ENCODE assay signal across 8 mouse cellular contexts in genomic region chr7:45461326-45461725, GRCm38 (mm10). TPM values are rescaled to one million over a fixed set of nuclear protein-coding genes. Genes with fewer than 3 reads are reported as not detected.
DNase-seq lines count a peak whose midpoint lies in the region; ATAC-seq and TF ChIP-seq lines count a peak whose summit lies in the region.

No protein-coding gene starts in this region.

- H3K27ac ChIP-seq in heart, adult 2 months, result peak overlapping the region; percentile 96
- H3K27ac ChIP-seq in forebrain, postnatal 0 days (ENCODE audit: low read depth, low read length), result peak overlapping the region; percentile 92
- H3K27ac ChIP-seq in liver, embryonic 15.5 days (replicated peaks), result peak overlapping the region; percentile 97

- H3K79me2 ChIP-seq in heart, adult 2 months (replicated peaks; ENCODE audit: control insufficient read depth, insufficient read depth, low read length), result no peaks in the 10 kb centered on the region

- no peak for TF ChIP-seq POLR2A in heart, adult 2 months (IDR thresholded peaks at IDR 0.05; ENCODE audit: insufficient read depth, low read depth, low read length)

- no peak overlapping the region for H3K4me3 ChIP-seq in heart, adult 2 months
- no peak overlapping the region for H3K4me3 ChIP-seq in forebrain, postnatal 0 days (ENCODE audit: low read depth, low read length)
- H3K4me3 ChIP-seq in liver, embryonic 15.5 days (replicated peaks), result peak overlapping the region; percentile 76

- no peak for TF ChIP-seq CTCF in heart, adult 2 months (IDR thresholded peaks at IDR 0.05)
- TF ChIP-seq CTCF in forebrain, postnatal 0 days (IDR thresholded peaks at IDR 0.05; ENCODE audit: low read depth), result no peak

- H3K9ac ChIP-seq in heart, adult 2 months (ENCODE audit: low read depth, low read length), result no peak overlapping the region
- no peak overlapping the region for H3K9ac ChIP-seq in forebrain, postnatal 0 days
- peak overlapping the region; percentile 80 for H3K9ac ChIP-seq in liver, embryonic 15.5 days

- no peak overlapping the region for H3K4me2 ChIP-seq in forebrain, postnatal 0 days (ENCODE audit: low read depth)
- peak overlapping the region; percentile 87 for H3K4me2 ChIP-seq in liver, embryonic 15.5 days

- H3K27me3 ChIP-seq in heart, adult 2 months (ENCODE audit: control insufficient read depth, insufficient read depth, low read length), result no peaks in the 10 kb centered on the region
- H3K27me3 ChIP-seq in forebrain, postnatal 0 days (ENCODE audit: insufficient read depth, low read length), result no peaks in the 10 kb centered on the region
- no peaks in the 10 kb centered on the region for H3K27me3 ChIP-seq in liver, embryonic 15.5 days

- H3K4me1 ChIP-seq in heart, adult 2 months (ENCODE audit: control insufficient read depth, insufficient read depth, low read length), result peaks cover 17% of the 10 kb centered on the region
- H3K4me1 ChIP-seq in forebrain, postnatal 0 days (ENCODE audit: insufficient read depth), result peaks cover 28% of the 10 kb centered on the region
- H3K4me1 ChIP-seq in liver, embryonic 15.5 days (replicated peaks), result peaks cover 74% of the 10 kb centered on the region

- no peaks in the 10 kb centered on the region for H3K9me3 ChIP-seq in forebrain, postnatal 0 days (ENCODE audit: low read length)
- no peaks in the 10 kb centered on the region for H3K9me3 ChIP-seq in liver, embryonic 15.5 days (replicated peaks)

- 62% methylated on average over 5 of the region's 5 CpGs for WGBS in heart, adult 2 months
- 93% methylated on average over 4 of the region's 5 CpGs for WGBS in forebrain, postnatal 0 days
- WGBS in liver, embryonic 15.5 days (ENCODE audit: insufficient replicate concordance), result 64% methylated on average over 5 of the region's 5 CpGs

- ATAC-seq in forebrain, postnatal 0 days, result no peak
- peak; percentile 17 for ATAC-seq in liver, embryonic 15.5 days (ENCODE audit: insufficient read depth)

- peak in 1 of 2 experiments; percentile 28 for DNase-seq in heart, adult 2 months
- no peak for DNase-seq in heart, postnatal 4 days
- peak; percentile 73 for DNase-seq in ES-CJ7 (ENCODE audit: low read depth, low spot score)
- no peak for DNase-seq in forebrain, postnatal 0 days
- no peak for DNase-seq in frontal cortex, postnatal 10 days (ENCODE audit: low spot score in 2 of 2)
- no peak for DNase-seq in left cerebral cortex, adult 11 months (ENCODE audit: low spot score)
- no peak for DNase-seq in right cerebral cortex, postnatal 36 days (ENCODE audit: low spot score in 2 of 2)

- H3K36me3 ChIP-seq in heart, adult 2 months (ENCODE audit: control insufficient read depth, insufficient read depth, low read length), result peaks cover 12% of the 10 kb centered on the region
- peaks cover 44% of the 10 kb centered on the region for H3K36me3 ChIP-seq in forebrain, postnatal 0 days (ENCODE audit: insufficient read depth)
- H3K36me3 ChIP-seq in liver, embryonic 15.5 days (replicated peaks), result peaks cover 65% of the 10 kb centered on the region

- intact Hi-C loops in heart, adult 2 months (cut with DNase I), result loop anchor here (5.0 to 10.0 kb wide), 2 partner anchors 241 to 343 kb away; no protein-coding TSS in a partner anchor

- no peak for TF ChIP-seq EP300 in heart, adult 2 months (IDR thresholded peaks at IDR 0.05; ENCODE audit: insufficient read depth, low read depth, low read length)

RNA-seq across cellular contexts. Expression of gene Ftl1, which starts 1.6 kb away (rescaled TPM):
- total RNA-seq in heart, adult 2 months (2021), result 100 to 1,000 TPM; 213 to 308 TPM
- polyA plus RNA-seq in heart, adult 2 months (2012; rRNA removed), result 505 and 903 TPM in 2 replicates
- 100 to 1,000 TPM; 302 to 316 TPM for total RNA-seq in heart, postnatal 4 days (2021)
- 2,541 and 3,015 TPM in 2 replicates for total RNA-seq in forebrain, postnatal 0 days (2014; rRNA removed)
- polyA plus RNA-seq in forebrain, postnatal 0 days (2015; fragmentation: Nextera tagmentation; extraction: Ambion mirVana), result 5,542 and 6,210 TPM in 2 replicates
- polyA plus RNA-seq in liver, embryonic 15.5 days (2015; fragmentation: Nextera tagmentation; extraction: Ambion mirVana), result 6,104 and 6,562 TPM in 2 replicates

RNA-seq across cellular contexts. Expression of gene Bax, which starts 5.4 kb away (rescaled TPM):
- total RNA-seq in heart, adult 2 months (2021), result 10 to 100 TPM; 21.9 to 25.9 TPM
- 46.6 and 47.2 TPM in 2 replicates for polyA plus RNA-seq in heart, adult 2 months (2012; rRNA removed)
- total RNA-seq in heart, postnatal 4 days (2021), result 10 to 100 TPM; 48.6 to 50.7 TPM
- total RNA-seq in forebrain, postnatal 0 days (2014; rRNA removed), result 120 and 127 TPM in 2 replicates
- polyA plus RNA-seq in forebrain, postnatal 0 days (2015; fragmentation: Nextera tagmentation; extraction: Ambion mirVana), result 276 and 297 TPM in 2 replicates
- 70.3 and 71.4 TPM in 2 replicates for polyA plus RNA-seq in liver, embryonic 15.5 days (2015; fragmentation: Nextera tagmentation; extraction: Ambion mirVana)

RNA-seq across cellular contexts. Expression of gene Tulp2, which starts 20.4 kb away (rescaled TPM):
- not detected for total RNA-seq in heart, adult 2 months (2021)
- polyA plus RNA-seq in heart, adult 2 months (2012; rRNA removed), result 0.20 and 0.27 TPM in 2 replicates
- total RNA-seq in heart, postnatal 4 days (2021), result 1 to 10 TPM in 1 of 2 experiments, not detected in 1; 1.1 TPM
- 0.19 and 0.46 TPM in 2 replicates for total RNA-seq in forebrain, postnatal 0 days (2014; rRNA removed)
- polyA plus RNA-seq in forebrain, postnatal 0 days (2015; fragmentation: Nextera tagmentation; extraction: Ambion mirVana), result 0.07 and 0.25 TPM in 2 replicates
- 0.58 and 0.62 TPM in 2 replicates for polyA plus RNA-seq in liver, embryonic 15.5 days (2015; fragmentation: Nextera tagmentation; extraction: Ambion mirVana)

RNA-seq across cellular contexts. Expression of gene Ruvbl2, which starts 23.4 kb away (rescaled TPM):
- total RNA-seq in heart, adult 2 months (2021), result 10 to 100 TPM; 26.5 to 26.9 TPM
- 32.7 and 33.5 TPM in 2 replicates for polyA plus RNA-seq in heart, adult 2 months (2012; rRNA removed)
- total RNA-seq in heart, postnatal 4 days (2021), result 10 to 100 TPM; 38.7 to 39.3 TPM
- 123 and 149 TPM in 2 replicates for total RNA-seq in forebrain, postnatal 0 days (2014; rRNA removed)
- 98.3 and 104 TPM in 2 replicates for polyA plus RNA-seq in forebrain, postnatal 0 days (2015; fragmentation: Nextera tagmentation; extraction: Ambion mirVana)
- 67.1 and 74.2 TPM in 2 replicates for polyA plus RNA-seq in liver, embryonic 15.5 days (2015; fragmentation: Nextera tagmentation; extraction: Ambion mirVana)

RNA-seq across cellular contexts. Expression of gene Gm45808, which starts 25.3 kb away (rescaled TPM):
- total RNA-seq in heart, adult 2 months (2021), result 1 to 10 TPM; 4.8 to 8.1 TPM
- polyA plus RNA-seq in heart, adult 2 months (2012; rRNA removed), result 1.6 and 2.5 TPM in 2 replicates
- total RNA-seq in heart, postnatal 4 days (2021), result 1 to 10 TPM; 2.0 to 2.1 TPM
- total RNA-seq in forebrain, postnatal 0 days (2014; rRNA removed), result not detected in 2 replicates
- polyA plus RNA-seq in forebrain, postnatal 0 days (2015; fragmentation: Nextera tagmentation; extraction: Ambion mirVana), result not detected in 2 replicates
- not detected in 2 replicates for polyA plus RNA-seq in liver, embryonic 15.5 days (2015; fragmentation: Nextera tagmentation; extraction: Ambion mirVana)
